Comparison of ENCODE assay signal across 9 mouse cellular contexts in genomic region chr7:37342613-37343012, GRCm38 (mm10).
DNase-seq lines count a peak whose midpoint lies in the region; ATAC-seq lines count a peak whose summit lies in the region.
"Had no signal": no experiment of that assay in that cellular context is flagged by ENCODE, and none has a peak within 500 bp of the region (broad histone marks: within the 10 kb centered on the region; RNA-seq: fewer than 3 reads in every experiment).

No protein-coding gene starts in this region.

- no peak overlapping the region for H3K27ac ChIP-seq in heart, embryonic 15.5 days
- H3K27ac ChIP-seq in forebrain, embryonic 13.5 days: no peak overlapping the region
- no peak overlapping the region for H3K27ac ChIP-seq in liver, embryonic 13.5 days

- peaks cover 10% of the 10 kb centered on the region for H3K4me1 ChIP-seq in heart, embryonic 15.5 days (replicated peaks)
- peaks cover 45% of the 10 kb centered on the region for H3K4me1 ChIP-seq in forebrain, embryonic 13.5 days
- no peaks in the 10 kb centered on the region for H3K4me1 ChIP-seq in liver, embryonic 13.5 days (replicated peaks)

- ATAC-seq in heart, embryonic 15.5 days (replicated peaks; ENCODE audit: insufficient number of reproducible peaks, insufficient read depth, low FRiP score, low read depth): no peak
- ATAC-seq in forebrain, embryonic 13.5 days: 0 out of 2 replicates have a peak, but pooled peaks have one; percentile 11
- no peak for ATAC-seq in liver, embryonic 13.5 days (ENCODE audit: low read depth)

- peak overlapping the region; percentile 74 for H3K4me2 ChIP-seq in heart, embryonic 15.5 days
- H3K4me2 ChIP-seq in forebrain, embryonic 13.5 days: peak overlapping the region; percentile 70
- peak overlapping the region; percentile 24 for H3K4me2 ChIP-seq in liver, embryonic 13.5 days

- no peak for DNase-seq in heart, postnatal 14 days
- peak; percentile 52 for DNase-seq in cerebellum, adult 8-10 months
- DNase-seq in liver, embryonic 13.5 days: no peak
- DNase-seq in testis, postnatal 14 days (ENCODE audit: low spot score): no peak
- DNase-seq in c-Kit-positive CD71-positive TER-119-positive erythroid progenitor cells, embryonic 14.5 days (ENCODE audit: low spot score): no peak
- DNase-seq in adrenal gland, postnatal 4 days (ENCODE audit: low spot score in 2 of 2): no peak

- no peak overlapping the region for H3K9ac ChIP-seq in heart, embryonic 15.5 days
- H3K9ac ChIP-seq in forebrain, embryonic 13.5 days: peak overlapping the region; percentile 58
- no peak overlapping the region for H3K9ac ChIP-seq in liver, embryonic 13.5 days

- intact Hi-C loops in heart, postnatal 14 days (cut with DNase I): loop anchor here (10.0 kb wide), 5 partner anchors 218 to 878 kb away; partner anchors contain the start of gene Tshz3

- peak overlapping the region; percentile 44 for H3K4me3 ChIP-seq in heart, embryonic 15.5 days
- peak overlapping the region; percentile 31 for H3K4me3 ChIP-seq in forebrain, embryonic 13.5 days
- H3K4me3 ChIP-seq in liver, embryonic 13.5 days (replicated peaks): no peak overlapping the region

- no peaks in the 10 kb centered on the region for H3K36me3 ChIP-seq in heart, embryonic 15.5 days
- H3K36me3 ChIP-seq in forebrain, embryonic 13.5 days (ENCODE audit: poor library complexity, severe bottlenecking): no peaks in the 10 kb centered on the region
- H3K36me3 ChIP-seq in liver, embryonic 13.5 days: no peaks in the 10 kb centered on the region

- no peaks in the 10 kb centered on the region for H3K9me3 ChIP-seq in heart, embryonic 15.5 days (replicated peaks)
- no peaks in the 10 kb centered on the region for H3K9me3 ChIP-seq in forebrain, embryonic 13.5 days (replicated peaks)
- no peaks in the 10 kb centered on the region for H3K9me3 ChIP-seq in liver, embryonic 13.5 days (replicated peaks)

- WGBS in heart, embryonic 15.5 days: 13% methylated on average over 11 of the region's 11 CpGs
- 17% methylated on average over 11 of the region's 11 CpGs for WGBS in forebrain, embryonic 13.5 days
- 33% methylated on average over 11 of the region's 11 CpGs for WGBS in liver, embryonic 13.5 days (ENCODE audit: insufficient replicate concordance)

- H3K27me3 ChIP-seq in heart, embryonic 15.5 days: peaks cover 57% of the 10 kb centered on the region
- peaks cover 8% of the 10 kb centered on the region; the same call in 1 of the 2 replicates for H3K27me3 ChIP-seq in forebrain, embryonic 13.5 days
- H3K27me3 ChIP-seq in liver, embryonic 13.5 days: peaks cover 16% of the 10 kb centered on the region
- H3K27me3 ChIP-seq: CH12.LX had no signal

Comparison
In these comparisons a context has a peak if more than half of its experiments do, and no peak if none do; other contexts are left out.
1. H3K4me2 ChIP-seq: peak in every context shown above with its lines; median percentile 74 in heart, embryonic 15.5 days; 70 in forebrain, embryonic 13.5 days; 24 in liver, embryonic 13.5 days.